Mouse (Mus musculus) lung, adult 2 months (tissue): ENCODE measurements at regions not wholly inside any gene's neighbourhood (a gene's known extent, or its start where the extent isn't known, plus 50 kb on each side); places are given as distances from the start of the nearest gene placed in this dataset.

ENCODE experiments used
- CTCF ChIP-seq: fragments of 200-500 bp; IDR thresholded peaks from 2 replicates; pipeline ENCODE4 v1.5.1; 2011; ENCODE audit warnings: mild to moderate bottlenecking, low read length, control low read depth; ENCODE audit not compliant: insufficient read depth
- POLR2A ChIP-seq: fragments of 200-500 bp; IDR thresholded peaks from 2 replicates; pipeline ENCODE4 v1.6.1; 2011; ENCODE audit warnings: low read depth, mild to moderate bottlenecking, control low read depth, low read length, borderline replicate concordance; ENCODE audit errors: extremely low read depth

GRCm38 (mm10) chr8:9008006-9008780 lies 317.9 kb upstream of the Arglu1 start:
- no peak for TF ChIP-seq POLR2A
- no peak for TF ChIP-seq CTCF
